Mouse (Mus musculus) liver, adult 2 months (tissue): ENCODE data around the gene Vtn. TPM values are rescaled to one million over a fixed set of nuclear protein-coding genes. Genes with fewer than 3 reads are reported as not detected.
A peak's percentile ranks its signal among the peaks of the same experiment; 100 is the strongest.

Experiments used
- DNase-seq: peaks from one replicate; pipeline ENCODE4 v3.0.0-alpha.2; 2011; ENCODE audit warnings: low read depth, low spot score; ENCODE audit errors: extremely low read depth
- H3K27ac ChIP-seq: fragments of 200-500 bp; replicated peaks from 2 replicates; pipeline ENCODE4 v1.5.1; 2012; ENCODE audit warnings: low read depth, mild to moderate bottlenecking, control low read depth, inconsistent platforms, low read length; ENCODE audit not compliant: insufficient read depth
- H3K27me3 ChIP-seq: fragments of 200-500 bp; 2 replicates; pipeline ENCODE4 v1.6.1; 2012; ENCODE audit warnings: mild to moderate bottlenecking, moderate library complexity, low read length, inconsistent platforms; ENCODE audit not compliant: control insufficient read depth, insufficient read depth
- H3K36me3 ChIP-seq: fragments of 200-500 bp; 2 replicates; pipeline ENCODE4 v1.6.1; 2012; ENCODE audit warnings: low read length, inconsistent platforms; ENCODE audit not compliant: control insufficient read depth, insufficient read depth
- H3K4me1 ChIP-seq: fragments of 200-500 bp; 2 replicates; pipeline ENCODE4 v1.6.1; 2011; ENCODE audit warnings: low read length; ENCODE audit not compliant: control insufficient read depth, insufficient read depth
- H3K4me3 ChIP-seq: fragments of 200-500 bp; 2 replicates; pipeline ENCODE4 v1.5.1; 2011; ENCODE audit warnings: low read depth, mild to moderate bottlenecking, control low read depth, low read length, moderate library complexity; ENCODE audit not compliant: insufficient read depth
- H3K79me2 ChIP-seq: fragments of 200-500 bp; 2 replicates; pipeline ENCODE4 v1.6.1; 2012; ENCODE audit warnings: inconsistent platforms, mild to moderate bottlenecking, low read length, moderate library complexity; ENCODE audit not compliant: control insufficient read depth, insufficient read depth
- H3K9ac ChIP-seq: fragments of 200-500 bp; 2 replicates; pipeline ENCODE4 v1.6.1; 2012; ENCODE audit warnings: low read depth, mild to moderate bottlenecking, control low read depth, inconsistent platforms, low read length
- CTCF ChIP-seq: fragments of 200-500 bp; IDR thresholded peaks from 2 replicates; pipeline ENCODE4 v1.5.1; 2011; ENCODE audit warnings: low read depth, low read length, control low read depth
- POLR2A ChIP-seq: fragments of 200-500 bp; IDR thresholded peaks from 2 replicates; pipeline ENCODE4 v1.6.1; 2011; ENCODE audit warnings: low read length, control low read depth; ENCODE audit not compliant: insufficient read depth; ENCODE audit errors: extremely low read depth
- WGBS: fragments of 180-500 bp; shearing (Covaris S2); methylation state at CpG from one replicate; pipeline ENCODE4 v1.1.7; 2018; 5-methylcytosine and 5-hydroxymethylcytosine counted together
- polyA plus RNA-seq: library from polyadenylated mRNA; depleted of rRNA; stranded (reverse); fragments of >200 nt; gene quantifications from 2 replicates; pipeline ENCODE4 v1.2.3, GENCODE M21; 2012
- total RNA-seq: library from RNA; depleted of rRNA; stranded (reverse); fragments of >200 nt; gene quantifications from 2 replicates; pipeline ENCODE4 v1.2.3, GENCODE M21; 2014

Vtn gene
- total and polyA plus RNA-seq, 2 experiments: 2,089 to 3,152 TPM

GRCm38 (mm10) chr11:78540358-78540757, 41.5 kb downstream of the Vtn start:
- Histone ChIP-seq H3K27me3 (no peaks in the 10 kb centered on the region), H3K27ac (no peak overlapping the region), H3K4me1 (peaks cover 13% of the 10 kb centered on the region), H3K79me2 (peaks cover 17% of the 10 kb centered on the region; the same call in 1 of the 2 replicates), H3K36me3 (peaks cover 29% of the 10 kb centered on the region), H3K9ac (no peak overlapping the region), H3K4me3 (no peak overlapping the region)
- WGBS: 42% methylated on average over 3 of the region's 3 CpGs
- TF ChIP-seq CTCF (no peak), POLR2A (no peak)
- peak; percentile 65 for DNase-seq

GRCm38 (mm10) chr11:78544449-78545111, 45.7 kb downstream of the Vtn start:
- TF ChIP-seq POLR2A: no peak
- no peak for TF ChIP-seq CTCF
- H3K4me1 ChIP-seq: peaks cover 15% of the 10 kb centered on the region
- WGBS: 86% methylated on average over 7 of the region's 7 CpGs
- DNase-seq: peak; percentile 38
- H3K36me3 ChIP-seq: peaks cover 26% of the 10 kb centered on the region
- H3K27me3 ChIP-seq: no peaks in the 10 kb centered on the region
- peaks cover 15% of the 10 kb centered on the region; the same call in 1 of the 2 replicates for H3K79me2 ChIP-seq
- no peak overlapping the region for H3K27ac ChIP-seq
- no peak overlapping the region for H3K9ac ChIP-seq
- H3K4me3 ChIP-seq: no peak overlapping the region

GRCm38 (mm10) chr11:78545181-78545580, 46.3 kb downstream of the Vtn start:
- DNase-seq: no peak
- peaks cover 15% of the 10 kb centered on the region for H3K4me1 ChIP-seq

GRCm38 (mm10) chr11:78547718-78548460, 49.0 kb downstream of the Vtn start:
- Histone ChIP-seq H3K9ac (0 out of 2 replicates have a peak overlapping the region, but pooled peaks have one; percentile 10), H3K4me3 (no peak overlapping the region), H3K36me3 (peaks cover 6% of the 10 kb centered on the region), H3K27ac (peak overlapping the region; percentile 72), H3K27me3 (no peaks in the 10 kb centered on the region), H3K79me2 (peaks cover 15% of the 10 kb centered on the region; the same call in 1 of the 2 replicates), H3K4me1 (peaks cover 18% of the 10 kb centered on the region)
- TF ChIP-seq CTCF (no peak), POLR2A (no peak)
- 49% methylated on average over 2 of the region's 2 CpGs for WGBS
- peak; percentile 73 for DNase-seq

More at GRCm38 (mm10) chr11:78545181-78545580, 46.3 kb downstream of the Vtn start:
- H3K4me3 ChIP-seq: no peak overlapping the region
- TF ChIP-seq POLR2A: no peak
- TF ChIP-seq CTCF: no peak
- H3K27me3 ChIP-seq: no peaks in the 10 kb centered on the region
- 33% methylated on average over 8 of the region's 8 CpGs for WGBS
- no peak overlapping the region for H3K27ac ChIP-seq
- peaks cover 20% of the 10 kb centered on the region for H3K36me3 ChIP-seq
- H3K9ac ChIP-seq: no peak overlapping the region
- peaks cover 15% of the 10 kb centered on the region; the same call in 1 of the 2 replicates for H3K79me2 ChIP-seq

GRCm38 (mm10) chr11:78549491-78549987, 50.6 kb downstream of the Vtn start:
- peak; percentile 87 for DNase-seq
- WGBS: 8% methylated on average over 5 of the region's 5 CpGs
- H3K27ac ChIP-seq: peak overlapping the region; percentile 89
- no peaks in the 10 kb centered on the region for H3K36me3 ChIP-seq
- peaks cover 11% of the 10 kb centered on the region; the same call in 1 of the 2 replicates for H3K79me2 ChIP-seq
- no peaks in the 10 kb centered on the region for H3K27me3 ChIP-seq
- peak overlapping the region; percentile 70 for H3K4me3 ChIP-seq
- TF ChIP-seq CTCF (no peak), POLR2A (no peak)
- peak overlapping the region; percentile 75 for H3K9ac ChIP-seq
- H3K4me1 ChIP-seq: peaks cover 18% of the 10 kb centered on the region
